Mouse (Mus musculus) embryonic facial prominence, embryonic 11.5 days (tissue): Measurements from ENCODE around the gene Duox1. TPM values are rescaled to one million over a fixed set of nuclear protein-coding genes. Genes with fewer than 3 reads are reported as not detected.
A peak's percentile ranks its signal among the peaks of the same experiment; 100 is the strongest.

ENCODE experiments used
- ATAC-seq: fragments of 200-750 bp; cut with Nextera tagmentation; replicated peaks from 2 replicates; pipeline ENCODE4 v1.8.0; 2017; ENCODE audit warnings: low read depth; ENCODE audit not compliant: insufficient number of reproducible peaks, low FRiP score, low TSS enrichment
- DNase-seq: peaks from one replicate; pipeline ENCODE4 v3.0.0-alpha.2; 2015; ENCODE audit warnings: low spot score
- H3K27ac ChIP-seq: fragments of 300-500 bp; sonication (generic); replicated peaks from 2 replicates; pipeline ENCODE4 v1.5.1; 2014; ENCODE audit warnings: mild to moderate bottlenecking, low read depth, low read length, control low read depth
- H3K27me3 ChIP-seq: fragments of 300-500 bp; sonication (generic); 2 replicates; pipeline ENCODE4 v1.6.1; 2014; ENCODE audit warnings: mild to moderate bottlenecking, low read length, moderate library complexity, mixed read lengths; ENCODE audit not compliant: control insufficient read depth, insufficient read depth
- H3K36me3 ChIP-seq: fragments of 300-500 bp; sonication (generic); replicated peaks from 2 replicates; pipeline ENCODE4 v1.6.1; 2014; ENCODE audit warnings: low read depth, mild to moderate bottlenecking, low read length, moderate library complexity, mixed read lengths; ENCODE audit not compliant: control insufficient read depth, insufficient read depth
- H3K4me1 ChIP-seq: fragments of 300-500 bp; sonication (generic); 2 replicates; pipeline ENCODE4 v1.6.1; 2014; ENCODE audit warnings: low read length, mixed read lengths; ENCODE audit not compliant: control insufficient read depth, insufficient read depth
- H3K4me2 ChIP-seq: fragments of 300-500 bp; sonication (generic); 2 replicates; pipeline ENCODE4 v1.6.1; 2014; ENCODE audit warnings: low read depth, mild to moderate bottlenecking, control low read depth, low read length, moderate library complexity
- H3K4me3 ChIP-seq: fragments of 300-500 bp; sonication (generic); 2 replicates; pipeline ENCODE4 v1.5.1; 2014; ENCODE audit warnings: low read depth, low read length, control low read depth
- H3K9ac ChIP-seq: fragments of 300-500 bp; sonication (generic); replicated peaks from 2 replicates; pipeline ENCODE4 v1.6.1; 2014; ENCODE audit warnings: mild to moderate bottlenecking, control low read depth, low read length
- H3K9me3 ChIP-seq: fragments of 300-500 bp; sonication (generic); replicated peaks from 2 replicates; pipeline ENCODE4 v1.6.1; 2016; ENCODE audit warnings: mild to moderate bottlenecking, low read length, inconsistent platforms, mixed read lengths; ENCODE audit not compliant: control insufficient read depth
- WGBS: fragments of 180-500 bp; shearing (Covaris S2); extraction: QIAGEN DNeasy Blood & Tissue Kit; methylation state at CpG from one replicate; pipeline ENCODE4 v1.1.7; 2014; 5-methylcytosine and 5-hydroxymethylcytosine counted together
- polyA plus RNA-seq: library from polyadenylated mRNA; unstranded; fragments of >200 nt; fragmentation: Nextera tagmentation; extraction: Ambion mirVana; gene quantifications from 2 replicates; pipeline ENCODE4 v1.2.1, GENCODE M21; 2014

Duox1 gene
- polyA plus RNA-seq, 1 experiment from 2014 or later: 0.06 TPM

DNA sequence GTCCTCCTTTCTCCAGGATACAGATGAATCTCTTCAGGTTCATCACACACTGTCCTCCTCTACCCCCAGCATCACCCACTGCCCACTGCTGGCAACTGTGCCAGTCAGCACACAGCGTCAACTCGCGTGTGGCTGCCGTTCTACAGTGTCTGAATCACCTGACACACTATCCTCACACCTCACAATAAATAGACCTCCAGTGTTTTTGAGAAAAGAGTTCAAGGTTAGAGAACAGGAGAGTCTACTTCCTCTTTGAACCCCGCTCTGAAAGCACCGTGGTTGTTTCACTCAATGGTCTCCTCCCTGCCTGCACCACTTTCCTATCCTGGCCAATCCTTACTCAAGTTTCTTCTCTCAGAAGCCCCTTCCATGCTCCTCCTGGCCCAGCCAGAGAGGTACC is 45.7 kb downstream of the Duox1 start:
- Histone ChIP-seq H3K4me2 (no peak overlapping the region), H3K4me1 (no peaks in the 10 kb centered on the region), H3K9me3 (no peaks in the 10 kb centered on the region), H3K36me3 (no peaks in the 10 kb centered on the region; the same call in 1 of the 2 replicates), H3K4me3 (no peak overlapping the region), H3K27ac (no peak overlapping the region), H3K9ac (no peak overlapping the region), H3K27me3 (no peaks in the 10 kb centered on the region)
- no peak for ATAC-seq
- WGBS: 88% methylated on average over 6 of the region's 6 CpGs
- DNase-seq: no peak

DNA sequence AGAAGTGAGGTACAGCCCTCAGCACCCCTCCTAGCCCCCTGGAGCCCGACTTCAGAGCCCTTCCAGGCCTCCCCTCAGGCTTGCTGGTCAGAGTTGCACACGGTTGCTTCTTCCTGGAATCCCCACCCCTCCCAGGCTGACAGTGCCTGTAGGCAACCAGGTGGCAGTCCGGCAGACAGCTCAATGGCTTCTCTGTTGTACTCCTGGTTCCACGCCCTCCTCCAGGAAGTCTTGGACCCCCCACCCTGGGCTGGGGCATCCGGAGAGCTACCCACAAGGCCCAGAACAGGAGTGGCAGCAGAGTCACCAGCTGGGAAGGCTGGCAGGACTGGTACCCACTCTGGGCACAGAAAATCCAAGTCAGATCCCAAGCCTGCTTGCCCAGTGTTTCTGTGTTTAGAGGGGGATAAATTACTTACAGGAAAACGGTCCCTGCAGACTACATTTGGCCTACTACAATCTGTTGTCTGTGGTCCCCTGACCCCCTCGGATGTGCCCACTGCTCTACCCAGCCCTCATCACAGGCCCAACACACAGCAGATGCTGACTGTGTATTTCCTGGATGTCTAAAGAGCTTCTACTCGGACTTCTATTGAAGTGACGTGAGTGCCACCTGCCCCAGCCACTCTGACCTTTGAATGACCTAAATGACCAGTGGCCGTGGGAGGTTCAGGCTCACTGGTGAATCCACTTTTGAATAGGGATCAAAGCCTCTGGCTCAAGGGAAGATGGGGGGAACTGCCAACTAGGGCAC is 46.6 kb downstream of the Duox1 start:
- Histone ChIP-seq H3K27me3 (no peaks in the 10 kb centered on the region), H3K4me1 (no peaks in the 10 kb centered on the region; the same call in 1 of the 2 replicates), H3K27ac (no peak overlapping the region), H3K9ac (no peak overlapping the region), H3K9me3 (no peaks in the 10 kb centered on the region), H3K36me3 (no peaks in the 10 kb centered on the region; the same call in 1 of the 2 replicates), H3K4me3 (no peak overlapping the region), H3K4me2 (no peak overlapping the region)
- 45% methylated on average over 10 of the region's 10 CpGs for WGBS
- no peak for ATAC-seq
- no peak for DNase-seq

DNA sequence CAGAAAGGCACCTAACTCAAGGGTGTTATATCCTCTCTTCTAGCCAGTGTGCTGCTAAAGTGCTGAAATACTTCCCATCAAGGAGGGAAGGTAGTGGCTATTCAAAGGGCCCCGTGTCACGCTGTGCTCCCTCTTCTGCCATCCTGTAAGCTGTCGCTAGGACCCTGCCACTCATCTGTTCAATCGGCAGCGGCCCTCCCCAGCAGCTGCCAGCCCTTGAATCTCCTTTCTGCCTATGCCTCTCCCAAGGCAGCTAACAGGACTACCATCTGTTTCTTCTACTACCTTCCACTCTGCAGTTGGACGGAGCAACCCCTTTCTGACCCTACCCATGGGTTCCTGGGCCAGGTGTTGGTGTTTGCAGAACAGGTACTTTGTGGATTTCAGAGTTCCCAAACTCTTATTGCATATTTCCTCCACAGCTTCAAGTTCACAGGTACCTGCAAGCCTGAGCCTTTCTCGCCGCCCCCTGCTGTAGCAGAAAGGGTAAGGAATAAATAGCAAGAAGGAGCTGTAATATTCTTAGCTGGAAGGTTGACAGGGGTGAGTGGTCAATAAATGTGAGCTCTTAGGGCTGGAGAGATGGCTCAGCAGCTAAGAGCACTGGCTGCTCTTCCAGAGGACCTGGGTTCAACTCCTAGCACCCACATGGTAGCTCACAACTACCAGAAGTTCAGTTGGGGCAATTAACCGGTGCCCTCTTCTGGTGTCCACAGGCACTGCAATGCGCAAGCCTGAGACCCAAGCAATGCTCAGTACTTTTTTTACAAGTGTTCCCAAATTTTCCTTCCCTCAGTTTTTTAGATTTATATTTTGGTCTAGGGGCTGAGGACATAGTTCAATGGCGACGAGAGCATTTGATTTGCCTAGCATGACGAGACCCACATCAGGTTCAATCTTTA is 47.4 kb downstream of the Duox1 start:
- WGBS: 88% methylated on average over 13 of the region's 13 CpGs
- no peak for DNase-seq
- ATAC-seq: no peak
- Histone ChIP-seq H3K27me3 (no peaks in the 10 kb centered on the region), H3K36me3 (no peaks in the 10 kb centered on the region; the same call in 1 of the 2 replicates), H3K9me3 (no peaks in the 10 kb centered on the region), H3K4me1 (peaks cover 3% of the 10 kb centered on the region), H3K27ac (no peak overlapping the region), H3K9ac (no peak overlapping the region), H3K4me3 (no peak overlapping the region), H3K4me2 (no peak overlapping the region)

DNA sequence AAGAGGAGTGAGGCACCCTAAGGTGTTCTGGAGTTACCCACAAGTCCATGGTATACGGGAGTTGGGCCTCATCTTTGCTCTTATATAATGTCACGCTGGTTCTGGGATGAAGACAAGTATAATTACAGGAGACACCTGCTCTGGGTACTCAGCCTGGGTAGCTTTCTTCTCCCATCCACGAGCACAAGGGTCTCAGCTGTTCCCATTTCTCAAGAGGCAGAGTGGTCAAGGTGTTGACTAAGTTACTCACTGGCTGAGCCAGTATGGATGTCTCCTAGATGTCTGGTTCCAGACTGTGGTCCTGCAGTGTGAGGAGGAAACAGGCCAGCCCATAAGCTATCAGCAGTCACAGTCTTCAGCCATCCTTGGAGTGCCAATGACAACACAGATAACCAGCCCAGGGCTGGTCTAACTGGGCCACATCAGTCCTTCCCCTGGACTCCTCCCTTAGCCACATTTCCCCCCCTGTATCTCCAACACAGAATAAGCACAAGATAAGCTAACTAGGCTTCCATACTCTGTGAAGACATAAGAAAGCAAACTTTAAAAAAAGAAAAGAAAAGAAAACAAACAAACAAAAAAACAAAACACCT is 49.0 kb downstream of the Duox1 start:
- no peak overlapping the region for H3K27ac ChIP-seq
- H3K4me3 ChIP-seq: no peak overlapping the region
- no peaks in the 10 kb centered on the region for H3K27me3 ChIP-seq
- H3K4me1 ChIP-seq: peaks cover 3% of the 10 kb centered on the region
- H3K36me3 ChIP-seq: no peaks in the 10 kb centered on the region; the same call in 1 of the 2 replicates
- DNase-seq: no peak
- ATAC-seq: no peak
- no peaks in the 10 kb centered on the region for H3K9me3 ChIP-seq
- no peak overlapping the region for H3K9ac ChIP-seq
- WGBS: 83% methylated on average over 3 of the region's 3 CpGs
- no peak overlapping the region for H3K4me2 ChIP-seq

DNA sequence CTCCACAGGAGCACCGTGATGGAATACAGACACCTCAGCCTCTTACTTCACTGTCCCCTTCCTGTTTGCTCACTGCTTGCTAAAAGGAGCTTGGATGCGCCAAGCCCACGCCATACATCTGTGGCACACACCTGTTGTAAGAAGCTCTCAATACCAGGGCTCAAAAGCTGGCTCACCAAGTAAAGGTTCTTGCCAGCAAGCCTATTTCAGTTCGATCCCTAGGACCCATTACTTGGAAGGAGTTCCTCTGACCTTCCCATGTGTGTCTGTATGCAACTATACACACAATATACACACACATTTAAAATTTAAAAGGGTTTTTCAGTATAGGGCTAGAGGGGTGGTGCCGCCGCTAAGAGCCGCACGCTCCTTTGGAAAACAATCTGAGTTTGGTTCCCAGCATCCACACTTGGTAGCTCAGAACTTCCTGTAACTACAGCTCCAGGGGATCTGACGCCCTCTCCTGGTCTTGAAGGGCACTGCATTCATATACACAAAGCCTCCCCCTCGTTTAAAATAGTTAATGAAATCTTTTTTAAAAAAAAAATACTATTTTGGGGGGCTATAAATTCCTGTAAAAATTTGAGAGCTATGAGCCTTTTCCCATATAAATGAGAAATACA is 49.9 kb downstream of the Duox1 start:
- Histone ChIP-seq H3K4me1 (peaks cover 3% of the 10 kb centered on the region), H3K4me3 (no peak overlapping the region), H3K36me3 (no peaks in the 10 kb centered on the region; the same call in 1 of the 2 replicates), H3K9me3 (no peaks in the 10 kb centered on the region), H3K27ac (no peak overlapping the region), H3K4me2 (no peak overlapping the region), H3K27me3 (no peaks in the 10 kb centered on the region), H3K9ac (no peak overlapping the region)
- WGBS: 88% methylated on average over 10 of the region's 10 CpGs
- DNase-seq (no peak), ATAC-seq (no peak)

DNA sequence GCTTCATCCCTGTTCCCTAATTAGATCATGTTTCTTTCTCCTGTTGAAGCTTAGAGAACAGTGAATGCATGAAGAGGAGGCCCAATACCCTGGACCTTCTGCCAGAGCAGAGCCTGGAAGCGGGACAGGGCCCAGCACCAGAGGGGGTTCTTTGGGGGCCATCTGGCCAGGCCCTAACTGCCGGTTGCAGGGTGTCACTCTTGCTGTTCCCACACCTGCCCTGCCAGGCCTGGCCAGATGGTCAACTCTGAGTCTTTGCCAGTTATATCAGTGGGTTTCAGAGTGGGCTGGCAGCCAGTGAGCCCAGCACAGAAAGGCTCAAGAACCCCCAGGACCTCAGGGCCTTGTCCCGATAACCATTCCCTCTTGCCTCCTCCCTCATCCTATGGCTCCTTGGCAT is 50.6 kb downstream of the Duox1 start:
- WGBS: 81% methylated on average over 3 of the region's 3 CpGs
- ATAC-seq: no peak
- no peaks in the 10 kb centered on the region for H3K9me3 ChIP-seq
- H3K9ac ChIP-seq: no peak overlapping the region
- no peak overlapping the region for H3K4me2 ChIP-seq
- H3K4me3 ChIP-seq: no peak overlapping the region
- H3K36me3 ChIP-seq: no peaks in the 10 kb centered on the region; the same call in 1 of the 2 replicates
- no peak overlapping the region for H3K27ac ChIP-seq
- H3K27me3 ChIP-seq: no peaks in the 10 kb centered on the region
- peaks cover 3% of the 10 kb centered on the region for H3K4me1 ChIP-seq
- DNase-seq: no peak

DNA sequence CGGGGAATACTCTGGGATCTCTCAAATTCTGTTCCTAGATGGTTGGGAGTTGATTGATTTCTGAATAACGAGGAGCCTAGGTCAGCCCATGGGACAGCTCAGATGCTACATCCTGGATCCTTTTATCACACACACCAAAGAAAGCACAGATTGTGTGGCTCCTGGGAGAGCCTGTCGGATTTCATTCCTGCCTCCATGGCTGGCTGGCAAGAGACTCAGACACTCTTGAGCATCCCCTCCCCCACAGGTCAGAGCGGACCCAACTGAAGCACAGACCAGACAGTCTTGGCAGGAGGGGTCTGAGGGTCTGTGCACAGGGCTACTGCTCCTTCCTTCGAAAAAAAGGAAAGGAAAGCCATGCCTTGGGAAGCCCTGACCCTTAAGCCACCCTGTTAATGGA is 51.2 kb downstream of the Duox1 start:
- 26% methylated on average over 5 of the region's 5 CpGs for WGBS
- Histone ChIP-seq H3K36me3 (no peaks in the 10 kb centered on the region; the same call in 1 of the 2 replicates), H3K9me3 (no peaks in the 10 kb centered on the region), H3K27ac (no peak overlapping the region), H3K4me2 (peak overlapping the region; percentile 85), H3K9ac (no peak overlapping the region), H3K4me1 (peaks cover 3% of the 10 kb centered on the region), H3K27me3 (no peaks in the 10 kb centered on the region), H3K4me3 (peak overlapping the region; percentile 95; the same call in 1 of the 2 replicates)
- DNase-seq (peak; percentile 10), ATAC-seq (no peak)
